Mouse (Mus musculus) liver, adult 2 months (tissue): ENCODE results near the gene Eva1b. TPM values are rescaled to one million over a fixed set of nuclear protein-coding genes. Genes with fewer than 3 reads are reported as not detected.

Experiments used
- DNase-seq: peaks from one replicate; pipeline ENCODE4 v3.0.0-alpha.2; 2011; ENCODE audit warnings: low read depth, low spot score; ENCODE audit errors: extremely low read depth
- H3K27ac ChIP-seq: fragments of 200-500 bp; replicated peaks from 2 replicates; pipeline ENCODE4 v1.5.1; 2012; ENCODE audit warnings: low read depth, mild to moderate bottlenecking, control low read depth, inconsistent platforms, low read length; ENCODE audit not compliant: insufficient read depth
- H3K27me3 ChIP-seq: fragments of 200-500 bp; 2 replicates; pipeline ENCODE4 v1.6.1; 2012; ENCODE audit warnings: mild to moderate bottlenecking, moderate library complexity, low read length, inconsistent platforms; ENCODE audit not compliant: control insufficient read depth, insufficient read depth
- H3K36me3 ChIP-seq: fragments of 200-500 bp; 2 replicates; pipeline ENCODE4 v1.6.1; 2012; ENCODE audit warnings: low read length, inconsistent platforms; ENCODE audit not compliant: control insufficient read depth, insufficient read depth
- H3K4me1 ChIP-seq: fragments of 200-500 bp; 2 replicates; pipeline ENCODE4 v1.6.1; 2011; ENCODE audit warnings: low read length; ENCODE audit not compliant: control insufficient read depth, insufficient read depth
- H3K4me3 ChIP-seq: fragments of 200-500 bp; 2 replicates; pipeline ENCODE4 v1.5.1; 2011; ENCODE audit warnings: low read depth, mild to moderate bottlenecking, control low read depth, low read length, moderate library complexity; ENCODE audit not compliant: insufficient read depth
- H3K79me2 ChIP-seq: fragments of 200-500 bp; 2 replicates; pipeline ENCODE4 v1.6.1; 2012; ENCODE audit warnings: inconsistent platforms, mild to moderate bottlenecking, low read length, moderate library complexity; ENCODE audit not compliant: control insufficient read depth, insufficient read depth
- H3K9ac ChIP-seq: fragments of 200-500 bp; 2 replicates; pipeline ENCODE4 v1.6.1; 2012; ENCODE audit warnings: low read depth, mild to moderate bottlenecking, control low read depth, inconsistent platforms, low read length
- CTCF ChIP-seq: fragments of 200-500 bp; IDR thresholded peaks from 2 replicates; pipeline ENCODE4 v1.5.1; 2011; ENCODE audit warnings: low read depth, low read length, control low read depth
- POLR2A ChIP-seq: fragments of 200-500 bp; IDR thresholded peaks from 2 replicates; pipeline ENCODE4 v1.6.1; 2011; ENCODE audit warnings: low read length, control low read depth; ENCODE audit not compliant: insufficient read depth; ENCODE audit errors: extremely low read depth
- WGBS: fragments of 180-500 bp; shearing (Covaris S2); methylation state at CpG from one replicate; pipeline ENCODE4 v1.1.7; 2018; 5-methylcytosine and 5-hydroxymethylcytosine counted together
- polyA plus RNA-seq: library from polyadenylated mRNA; depleted of rRNA; stranded (reverse); fragments of >200 nt; gene quantifications from 2 replicates; pipeline ENCODE4 v1.2.3, GENCODE M21; 2012
- total RNA-seq: library from RNA; depleted of rRNA; stranded (reverse); fragments of >200 nt; gene quantifications from 2 replicates; pipeline ENCODE4 v1.2.3, GENCODE M21; 2014

Gene Eva1b
- total and polyA plus RNA-seq, 2 experiments, result 8.0 to 18.1 TPM

DNA sequence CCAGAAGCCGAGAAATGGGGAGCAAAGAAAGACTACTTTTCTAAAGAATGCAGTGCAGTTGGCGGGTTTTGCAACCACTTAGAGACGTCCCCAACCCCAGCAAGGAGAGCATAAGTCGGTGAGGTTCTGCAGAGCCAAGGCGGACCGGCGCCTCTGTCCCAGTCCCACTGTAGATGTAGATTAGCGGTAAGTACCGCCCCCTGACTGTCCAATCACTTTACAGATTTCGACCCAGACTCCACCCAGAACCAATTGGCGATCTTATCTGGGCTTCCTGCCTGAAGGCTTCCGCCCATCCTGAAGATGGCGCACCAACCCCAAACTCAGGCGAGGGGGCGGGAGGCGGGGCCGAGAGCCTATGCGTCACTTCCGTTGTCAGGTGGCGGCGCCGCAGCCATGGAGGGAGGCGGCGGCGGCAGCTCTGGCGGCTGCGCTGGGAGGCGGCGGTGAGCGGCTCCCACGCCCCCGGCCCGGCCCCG, 43.9 kb upstream of the Eva1b start, which contains the start of gene Stk40:
Gene Stk40, plus strand, starts transcription at position 368 of the 479 bp plus-strand sequence.
- peak within 1 kb of the TSS; percentile 89 for H3K9ac ChIP-seq
- no peaks in the 10 kb centered on the region for H3K36me3 ChIP-seq
- H3K4me1 ChIP-seq, result peaks cover 29% of the 10 kb centered on the region
- TF ChIP-seq POLR2A, result peak; percentile 79
- TF ChIP-seq CTCF, result peak; percentile 75
- peak; percentile 97 for DNase-seq
- WGBS, result under 1% methylated on average over 34 of the region's 34 CpGs
- H3K27me3 ChIP-seq, result no peaks in the 10 kb centered on the region
- H3K79me2 ChIP-seq, result peaks cover 25% of the 10 kb centered on the region; the same call in 1 of the 2 replicates
- H3K27ac ChIP-seq, result peak within 1 kb of the TSS; percentile 83
- H3K4me3 ChIP-seq, result peak within 1 kb of the TSS; percentile 53

DNA sequence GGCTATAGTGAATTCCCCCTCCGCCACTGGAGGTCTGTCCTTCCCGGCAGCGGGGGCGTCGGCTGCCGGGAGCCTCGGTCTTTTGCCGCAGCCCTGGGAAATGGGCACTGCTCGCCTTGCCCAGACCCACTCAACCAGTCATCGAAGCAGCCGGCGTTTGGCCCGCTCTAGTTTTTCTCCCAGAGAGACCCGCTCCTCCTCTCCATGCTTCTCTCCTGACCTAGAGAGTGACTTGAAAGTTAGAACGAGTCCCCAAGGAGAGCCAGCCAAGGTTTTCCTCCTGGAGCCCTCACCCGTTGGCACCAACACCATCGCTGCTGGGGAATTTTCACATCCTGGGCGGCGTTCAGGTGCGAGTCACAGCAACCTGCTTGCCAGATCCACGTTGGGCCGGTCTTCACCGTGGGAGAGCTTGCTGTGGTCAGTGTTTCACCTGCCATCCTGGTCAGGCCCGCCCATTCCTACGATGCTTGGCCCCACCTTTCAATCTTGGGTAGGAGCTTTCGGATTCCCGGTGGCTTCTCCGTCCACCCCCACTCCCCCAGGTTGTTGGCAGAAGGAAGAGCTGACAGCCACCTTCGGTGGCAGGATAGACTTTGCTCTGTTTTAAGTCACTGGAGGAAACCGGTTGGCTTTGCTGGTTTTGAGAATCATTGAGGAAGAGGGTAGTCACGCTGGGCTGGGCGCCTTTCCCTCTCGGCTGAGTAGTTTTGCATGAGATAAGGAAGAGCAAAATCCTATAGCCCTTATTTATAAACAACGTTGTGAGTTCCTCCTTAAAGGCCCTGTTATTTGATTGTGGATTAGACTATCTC, 43.1 kb upstream of the Eva1b start:
- WGBS, result under 1% methylated on average over 34 of the region's 34 CpGs
- no peak; the same call in 1 of the 2 replicates for TF ChIP-seq POLR2A
- TF ChIP-seq CTCF, result no peak

DNA sequence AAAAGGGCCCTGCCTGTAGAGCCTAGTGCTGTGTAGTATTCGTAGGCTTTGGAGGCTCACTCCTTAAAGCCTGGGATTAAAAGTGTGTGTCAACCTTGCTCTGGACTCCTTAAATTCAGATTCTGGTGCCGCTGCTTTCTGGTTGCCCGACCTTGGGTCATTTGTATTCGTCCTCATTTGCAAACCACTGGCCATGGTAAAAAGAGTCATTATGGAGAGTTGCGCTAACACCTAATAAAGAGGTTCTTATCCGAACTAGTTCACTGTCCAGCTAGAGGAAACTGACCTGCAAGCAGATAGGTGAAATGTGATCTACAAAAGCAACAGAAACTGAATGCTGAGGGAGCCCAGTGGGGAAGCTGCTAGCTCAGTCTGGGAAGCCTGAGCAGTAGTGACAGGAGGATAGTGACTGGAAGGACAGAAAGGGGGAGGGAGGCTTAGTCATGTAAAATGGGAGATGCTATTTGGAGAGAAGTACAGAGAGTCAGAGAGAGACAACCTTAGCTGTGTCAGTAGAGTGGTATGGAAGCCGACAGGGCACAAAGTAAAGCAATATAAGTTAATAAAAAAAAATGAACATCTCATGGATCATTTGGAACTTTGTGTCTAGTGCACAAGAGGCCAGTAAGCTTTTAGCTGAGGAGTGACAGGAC, 42.3 kb upstream of the Eva1b start:
- TF ChIP-seq CTCF, result no peak
- Histone ChIP-seq H3K4me1 (peaks cover 45% of the 10 kb centered on the region), H3K36me3 (no peaks in the 10 kb centered on the region), H3K27ac (no peak overlapping the region), H3K79me2 (peaks cover 32% of the 10 kb centered on the region; the same call in 1 of the 2 replicates), H3K4me3 (no peak overlapping the region), H3K27me3 (no peaks in the 10 kb centered on the region), H3K9ac (no peak overlapping the region)
- 40% methylated on average over 7 of the region's 7 CpGs for WGBS
- no peak for DNase-seq

More for the DNA sequence above, 43.1 kb upstream of the Eva1b start:
- Histone ChIP-seq H3K27me3 (no peaks in the 10 kb centered on the region), H3K9ac (peak overlapping the region; percentile 89), H3K4me3 (peak overlapping the region; percentile 53), H3K36me3 (no peaks in the 10 kb centered on the region), H3K79me2 (peaks cover 30% of the 10 kb centered on the region; the same call in 1 of the 2 replicates), H3K27ac (peak overlapping the region; percentile 83), H3K4me1 (peaks cover 37% of the 10 kb centered on the region)
- DNase-seq, result peak; percentile 82

DNA sequence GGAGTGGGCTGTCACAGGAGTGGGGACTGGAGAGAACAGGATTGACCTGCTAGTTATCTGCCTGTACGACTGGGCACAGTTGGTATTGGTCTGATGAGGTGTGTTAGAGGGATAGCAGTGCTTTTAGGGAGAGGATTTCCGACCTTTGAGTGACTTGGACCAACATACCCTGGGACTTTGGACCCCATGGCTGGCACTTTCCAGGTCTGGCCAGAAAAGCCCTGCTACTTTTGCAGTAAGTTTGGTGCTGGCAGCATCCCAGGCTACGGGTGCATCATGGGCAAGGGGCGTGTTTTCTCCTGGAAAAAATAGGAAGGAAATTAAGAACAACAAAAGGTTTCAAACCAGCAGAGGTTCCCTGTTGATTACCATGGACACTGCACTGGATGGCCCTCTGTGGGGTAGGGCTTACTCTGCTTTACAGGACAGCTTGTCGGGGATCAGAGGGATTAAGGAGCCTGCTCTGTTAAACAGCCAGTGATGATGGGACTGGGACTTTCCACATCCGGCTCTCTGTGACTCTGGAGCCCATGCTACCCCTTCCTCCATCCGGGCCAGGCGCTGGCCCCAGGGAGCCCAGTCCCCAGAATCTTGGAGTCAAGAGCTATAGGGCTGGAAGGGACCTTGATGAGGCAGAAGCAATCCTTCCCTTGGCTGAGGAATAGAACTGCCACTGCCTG, 39.3 kb upstream of the Eva1b start:
- Histone ChIP-seq H3K27me3 (no peaks in the 10 kb centered on the region), H3K36me3 (no peaks in the 10 kb centered on the region), H3K27ac (peak overlapping the region; percentile 99), H3K4me3 (peak overlapping the region; percentile 51), H3K9ac (peak overlapping the region; percentile 76), H3K79me2 (peaks cover 45% of the 10 kb centered on the region; the same call in 1 of the 2 replicates), H3K4me1 (peaks cover 54% of the 10 kb centered on the region)
- WGBS, result 7% methylated on average over 8 of the region's 8 CpGs
- DNase-seq, result peak; percentile 99
- TF ChIP-seq CTCF (no peak), POLR2A (no peak)

DNA sequence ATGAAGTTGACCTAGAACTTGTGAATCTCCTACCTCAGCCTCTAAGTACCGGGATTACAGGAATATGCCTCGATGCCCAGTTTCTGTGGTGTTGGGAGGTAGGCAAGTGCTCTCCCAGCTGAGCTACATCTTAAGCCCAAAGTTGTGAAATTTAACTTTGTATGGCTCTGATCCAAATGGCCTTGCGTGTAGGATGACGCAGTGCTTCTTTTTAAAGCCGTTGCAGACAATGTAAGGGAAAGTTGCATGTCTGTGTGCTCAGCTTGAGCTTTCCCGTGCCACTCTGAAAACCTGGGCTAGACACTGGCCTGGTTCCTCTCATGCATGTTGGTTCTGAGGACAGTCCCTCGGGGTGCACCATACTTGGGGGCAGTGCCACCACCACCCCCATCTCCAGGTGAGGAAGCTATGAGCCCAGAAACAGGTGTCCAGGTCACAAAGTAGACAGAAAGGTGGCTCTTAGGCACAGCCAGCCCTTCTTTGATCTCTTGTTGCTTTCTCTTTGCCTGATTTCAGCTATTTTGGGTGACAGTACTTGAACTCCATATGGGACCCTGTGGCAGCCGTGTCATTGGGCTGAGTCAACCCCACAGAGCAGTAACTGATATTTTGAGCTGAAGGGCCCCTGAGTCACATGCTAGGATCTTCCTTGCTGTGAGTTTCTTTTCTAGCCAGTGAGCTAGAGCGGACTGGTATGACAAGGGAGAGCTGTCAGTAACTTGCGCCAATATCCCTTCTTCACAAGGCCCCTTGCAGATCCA, 37.8 kb upstream of the Eva1b start:
- H3K4me1 ChIP-seq, result peaks cover 65% of the 10 kb centered on the region
- whole genome bisulfite sequencing, result 24% methylated on average over 10 of the region's 10 CpGs
- peak; percentile 85 for DNase-seq
- H3K27me3 ChIP-seq, result no peaks in the 10 kb centered on the region
- TF ChIP-seq CTCF, result no peak
- no peak for TF ChIP-seq POLR2A
- peak overlapping the region; percentile 99 for H3K27ac ChIP-seq
- peak overlapping the region; percentile 52 for H3K9ac ChIP-seq
- H3K79me2 ChIP-seq, result peaks cover 48% of the 10 kb centered on the region; the same call in 1 of the 2 replicates
- no peak overlapping the region for H3K4me3 ChIP-seq
- H3K36me3 ChIP-seq, result no peaks in the 10 kb centered on the region
